Mouse (Mus musculus) spleen, adult 12 weeks (tissue): ENCODE data around the gene Rgp1.
"Not testable (repeated sequence)": the region's sequence is repeated elsewhere in the genome, so short reads cannot be mapped to it uniquely, and the experiment has no call there.

ENCODE experiments used
- DNase-seq: peaks from one replicate; pipeline ENCODE4 v3.0.0; 2022; ENCODE audit warnings: low spot score

Rgp1 gene

DNA sequence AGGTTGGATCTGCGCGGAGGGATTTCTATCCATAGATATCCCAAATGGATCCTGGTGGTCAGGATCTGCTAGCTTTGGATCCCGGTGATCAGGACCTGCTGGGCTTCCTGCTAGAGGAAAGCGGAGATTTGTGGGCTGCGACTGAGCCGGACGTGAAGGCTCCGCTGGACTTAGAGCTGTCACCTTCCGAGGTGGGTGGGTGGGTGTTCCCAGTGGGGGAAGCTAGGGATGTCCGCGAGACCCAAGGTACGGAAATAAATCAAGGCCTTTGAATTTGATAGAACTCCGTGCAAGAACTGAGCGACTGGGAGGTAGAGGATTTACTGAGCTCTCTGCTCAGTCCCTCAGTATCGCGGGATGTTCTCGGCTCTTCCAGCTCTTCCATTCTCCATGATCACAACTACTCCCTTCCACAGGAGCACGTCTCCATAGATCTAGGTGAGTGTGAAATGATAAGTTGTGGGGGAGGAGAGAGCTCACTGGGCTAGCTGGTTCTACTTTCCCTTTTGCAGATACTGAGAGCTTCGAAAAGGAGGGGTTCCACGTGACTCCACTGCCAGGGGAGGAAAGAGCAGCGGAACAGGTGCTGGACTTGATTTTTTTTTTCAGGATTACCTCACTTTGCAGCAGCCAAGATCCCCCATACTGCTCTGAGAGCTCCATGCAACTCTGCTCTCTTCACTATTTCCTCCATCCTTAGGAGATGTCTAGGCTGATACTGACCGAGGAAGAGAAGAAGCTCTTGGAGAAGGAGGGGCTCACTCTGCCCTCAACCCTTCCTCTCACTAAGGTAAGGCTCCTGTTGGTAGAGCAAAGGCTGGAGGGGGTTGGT, 15.5 kb upstream of the Rgp1 start:
- DNase-seq, result no peak

GRCm38 (mm10) chr4:43563601-43563875, 15.0 kb upstream of the Rgp1 start:
- DNase-seq, result no peak

GRCm38 (mm10) chr4:43564231-43564630, 14.3 kb upstream of the Rgp1 start:
- DNase-seq, result no peak

GRCm38 (mm10) chr4:43567140-43567539, 11.4 kb upstream of the Rgp1 start:
- DNase-seq, result no peak

DNA sequence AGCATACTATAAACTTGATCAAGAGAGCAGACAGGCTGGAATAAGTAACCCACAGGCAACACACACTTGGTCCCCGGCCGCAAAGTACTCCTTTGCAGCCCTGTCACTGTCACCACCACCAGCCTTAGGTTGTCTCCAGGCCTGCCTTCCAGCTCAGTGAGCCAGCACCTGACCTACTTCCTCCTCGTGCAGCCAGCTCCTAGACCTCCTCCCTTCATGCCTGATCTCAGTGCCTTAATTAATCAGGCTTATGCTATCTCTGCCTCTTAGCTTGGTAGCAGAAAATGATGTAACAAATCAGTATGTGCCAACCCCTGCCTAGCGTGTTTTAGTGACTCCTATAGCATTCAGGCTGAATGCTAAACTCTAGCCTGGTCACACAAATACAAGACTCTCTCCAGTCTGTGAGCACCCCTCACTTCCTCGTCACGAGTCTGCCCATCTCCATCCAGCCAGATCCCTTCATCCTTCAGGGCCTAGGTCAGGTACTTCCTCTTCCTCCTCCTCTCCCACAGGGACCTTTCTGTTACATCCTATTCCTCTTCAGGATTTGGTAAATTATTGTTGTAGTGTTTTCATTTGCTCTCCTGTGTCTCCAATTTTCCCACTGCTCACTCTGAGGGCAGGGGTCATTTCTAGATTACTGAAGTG, 7.0 kb upstream of the Rgp1 start:
- no peak for DNase-seq

GRCm38 (mm10) chr4:43573561-43573960, 5.0 kb upstream of the Rgp1 start:
- DNase-seq, result no peak

- DNase-seq, result no peak
Observed at GRCm38 (mm10) chr4:43575356-43575755, 3.2 kb upstream of the Rgp1 start.

- DNase-seq, result no peak
Observed at GRCm38 (mm10) chr4:43577237-43577881, 1.2 kb upstream of the Rgp1 start.

DNA sequence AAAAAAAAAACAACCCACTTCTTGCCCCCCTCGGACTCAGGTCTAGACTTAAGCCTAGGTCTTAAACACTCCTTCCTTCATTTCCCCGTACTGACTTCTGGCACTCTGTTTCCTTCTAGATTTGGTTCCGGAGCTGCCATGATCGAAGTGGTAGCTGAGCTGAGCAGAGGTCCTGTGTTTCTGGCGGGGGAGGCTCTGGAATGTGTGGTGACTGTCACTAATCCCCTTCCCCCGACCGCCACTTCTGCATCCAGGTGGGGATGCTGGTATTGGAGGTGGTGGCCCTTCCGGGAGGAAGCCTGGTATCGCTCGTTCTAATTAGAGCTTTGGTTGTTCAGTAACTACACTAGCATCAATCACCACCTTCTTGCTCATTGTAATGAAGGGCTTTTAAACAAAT, 741 bp downstream of the Rgp1 start:
- no peak for DNase-seq

GRCm38 (mm10) chr4:43579731-43580130, 1.2 kb downstream of the Rgp1 start:
- no peak for DNase-seq

DNA sequence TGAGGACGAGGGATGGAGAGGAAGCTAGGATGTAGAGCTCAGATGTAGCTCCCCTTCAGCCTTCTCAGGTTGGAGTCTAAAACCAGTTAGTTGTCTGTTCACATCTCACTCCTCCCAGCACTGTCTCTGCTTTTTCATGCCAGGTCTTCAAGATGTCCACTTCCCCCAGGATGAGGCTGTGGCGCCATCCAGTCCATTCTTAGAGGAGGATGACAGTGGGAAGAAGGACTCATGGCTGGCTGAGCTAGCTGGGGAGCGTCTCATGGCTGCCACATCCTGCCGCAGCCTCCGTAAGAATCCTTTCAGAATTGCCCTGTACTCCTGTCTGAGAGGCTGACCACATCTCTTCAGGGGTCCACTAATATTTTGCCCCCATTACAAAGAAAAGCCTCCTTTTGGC, 2.2 kb downstream of the Rgp1 start:
- no peak for DNase-seq

- no peak for DNase-seq
Observed at GRCm38 (mm10) chr4:43581381-43581780, 2.9 kb downstream of the Rgp1 start.

GRCm38 (mm10) chr4:43582241-43582640, 3.7 kb downstream of the Rgp1 start:
- DNase-seq, result no peak

DNA sequence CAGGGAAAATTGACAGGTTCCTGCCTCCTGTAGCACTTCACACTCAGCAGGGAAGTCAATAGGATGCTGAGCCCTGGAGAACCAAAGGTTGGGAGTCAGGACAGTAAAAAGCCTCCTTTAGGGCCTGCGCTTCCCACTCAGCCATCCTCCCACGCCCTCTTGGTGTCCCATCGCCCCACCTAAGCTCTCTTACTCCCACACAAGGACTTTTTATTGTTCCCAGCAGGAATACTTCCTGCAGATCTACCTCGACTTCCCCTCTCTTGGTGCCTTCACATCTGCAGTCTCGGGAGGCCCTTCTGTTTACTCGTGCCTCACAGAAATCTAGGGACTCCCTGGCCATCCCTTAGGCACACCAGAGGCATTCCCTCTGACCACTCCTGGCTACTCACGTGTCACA, 4.9 kb downstream of the Rgp1 start:
- DNase-seq, result no peak

DNA sequence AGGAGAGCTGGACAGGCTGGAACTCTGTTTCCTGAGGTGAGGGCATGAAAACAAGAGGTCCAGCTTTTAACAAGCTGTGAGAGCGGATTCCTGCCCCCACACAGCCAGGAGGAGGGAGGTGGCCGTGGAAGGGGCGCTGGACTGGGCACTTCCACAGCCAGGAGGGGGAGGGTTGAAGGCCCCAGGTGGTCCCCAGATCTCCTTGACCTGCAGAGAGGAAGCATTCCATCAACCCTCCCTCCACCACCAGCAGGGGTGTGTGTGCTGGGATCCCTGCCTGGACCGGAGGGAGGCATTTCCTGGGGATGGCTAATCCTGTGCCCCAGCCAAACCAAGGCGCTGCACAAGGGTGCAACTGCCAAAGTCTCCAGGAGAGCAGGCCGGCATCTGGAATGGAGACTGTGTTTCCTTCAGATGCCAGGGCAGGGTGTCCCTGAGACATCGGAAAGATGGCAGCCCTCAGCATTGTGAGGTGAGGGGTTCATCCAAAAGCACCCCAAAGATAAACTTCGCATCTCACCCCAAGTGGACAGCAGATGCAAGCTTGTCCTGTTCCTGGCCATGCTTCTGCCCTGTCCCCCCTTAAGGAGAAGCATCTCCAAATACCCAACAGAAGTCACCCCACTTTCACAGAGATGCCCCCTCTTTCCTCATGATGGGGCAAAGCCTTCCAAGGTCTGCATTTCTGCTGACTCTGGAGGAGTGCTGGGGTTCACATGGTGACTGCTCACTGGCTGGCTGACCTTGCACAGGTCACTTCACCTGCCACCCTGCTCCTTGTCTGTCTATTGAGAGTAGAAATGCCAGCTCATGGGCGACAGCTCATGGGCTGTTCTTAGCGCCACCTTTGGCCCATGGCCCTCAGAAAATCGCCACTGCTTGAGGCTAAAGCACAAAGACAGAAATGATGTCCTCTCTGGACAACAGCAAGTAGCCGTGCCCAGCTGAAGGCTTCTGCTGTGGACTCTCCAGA, 6.2 kb downstream of the Rgp1 start, which contains the start of gene Msmp:
Gene Msmp, minus strand, starts transcription at position 51 of the 973 bp plus-strand sequence.
- no peak for DNase-seq

DNA sequence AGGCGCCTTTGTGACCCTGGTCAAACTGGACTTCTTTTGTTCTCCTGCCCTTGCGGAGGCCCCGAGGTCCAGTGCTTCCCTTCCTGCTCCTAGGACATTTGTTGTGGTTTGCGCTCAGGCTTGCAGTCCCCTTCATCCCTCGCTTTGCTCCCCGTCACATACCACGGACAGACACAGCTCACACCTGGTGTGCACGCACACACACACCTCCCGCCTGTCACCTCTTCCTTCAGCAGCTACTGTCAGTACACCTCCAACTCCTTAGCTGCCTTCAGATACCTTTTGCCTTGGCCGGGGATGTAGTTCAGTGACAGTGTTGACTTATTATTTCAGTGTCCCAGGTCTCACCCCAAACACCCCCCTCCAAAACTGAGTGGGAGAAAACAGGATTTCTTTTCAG, 7.2 kb downstream of the Rgp1 start:
- no peak for DNase-seq

DNA sequence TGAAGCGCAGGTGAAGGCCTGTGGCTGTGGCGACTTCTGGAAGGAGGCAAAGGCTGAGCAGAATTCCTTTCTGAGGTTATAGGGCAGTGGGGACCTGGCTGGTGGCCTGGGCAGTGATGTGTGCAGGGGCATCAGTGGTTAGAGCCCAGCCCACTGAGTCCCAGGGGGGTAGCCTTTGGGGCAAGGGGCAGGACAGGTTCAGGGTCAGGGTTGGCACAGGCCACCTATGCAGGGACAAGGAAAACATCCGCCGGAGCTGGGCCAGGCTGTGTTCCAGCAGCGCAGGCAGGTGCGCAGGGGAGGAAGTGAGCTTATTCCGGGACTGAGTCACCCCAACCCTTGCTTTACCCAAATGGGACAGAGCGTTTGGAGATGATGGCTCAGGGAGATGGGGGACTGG, 7.9 kb downstream of the Rgp1 start:
- DNase-seq, result no peak

DNA sequence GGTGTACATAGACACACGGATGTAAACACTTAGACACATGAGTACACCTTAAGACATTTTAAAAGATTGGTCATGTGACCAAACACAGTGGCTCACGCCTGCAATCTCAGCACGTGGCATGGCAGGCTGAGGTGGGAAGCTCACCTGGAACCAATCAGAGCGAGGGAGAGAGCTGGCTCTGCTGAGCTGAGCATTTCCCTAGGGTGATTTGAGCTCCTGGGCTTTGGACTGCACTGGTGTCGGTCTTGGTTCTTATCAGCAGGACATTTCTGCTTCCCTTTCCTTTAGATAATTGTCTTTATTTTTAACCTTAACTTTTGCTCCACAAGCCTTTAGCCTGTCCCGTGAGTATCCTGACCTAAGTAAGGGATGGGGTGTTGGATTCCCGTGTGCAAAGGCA, 9.2 kb downstream of the Rgp1 start:
- DNase-seq, result no peak

- DNase-seq, result no peak
Observed at GRCm38 (mm10) chr4:43591543-43591942, 13.0 kb downstream of the Rgp1 start.

DNA sequence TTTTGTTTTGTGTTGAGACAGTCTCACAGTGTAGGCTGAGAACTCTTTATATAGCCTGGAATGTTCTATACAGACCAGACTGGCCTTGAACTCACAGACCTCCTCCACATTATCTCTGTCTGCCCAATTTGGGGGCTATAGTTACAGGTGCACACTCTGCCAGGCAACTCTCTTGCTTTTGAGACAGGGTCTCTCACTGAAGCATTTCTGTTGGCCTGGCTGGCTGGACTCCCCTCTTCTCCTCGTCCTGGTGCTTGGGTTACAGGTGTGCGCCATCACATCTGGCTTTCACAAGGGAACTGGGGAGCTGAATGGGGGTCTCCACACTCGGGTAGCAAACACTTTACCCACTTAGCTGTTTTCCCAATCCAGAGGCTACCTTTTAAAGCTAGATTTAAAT, 13.4 kb downstream of the Rgp1 start:
- no peak for DNase-seq

DNA sequence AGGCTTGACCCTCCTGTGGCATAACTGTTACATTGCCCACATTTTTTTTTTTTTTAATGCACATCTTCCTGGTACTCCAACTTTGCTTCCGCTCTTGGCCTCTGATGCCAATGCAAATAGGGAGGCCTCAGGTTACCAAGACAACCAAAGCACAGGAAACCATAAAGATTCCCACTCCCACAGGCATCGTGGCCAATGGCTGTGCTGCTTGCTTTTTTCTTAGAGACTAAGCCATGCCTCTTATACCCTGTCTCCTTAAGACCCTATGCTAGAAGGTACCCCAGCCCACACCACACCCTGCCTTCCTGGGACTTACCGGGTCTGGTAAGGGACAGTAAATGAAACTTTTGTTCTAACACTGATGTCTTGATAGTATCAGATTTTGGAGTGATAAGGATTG, 14.9 kb downstream of the Rgp1 start:
- no peak for DNase-seq

DNA sequence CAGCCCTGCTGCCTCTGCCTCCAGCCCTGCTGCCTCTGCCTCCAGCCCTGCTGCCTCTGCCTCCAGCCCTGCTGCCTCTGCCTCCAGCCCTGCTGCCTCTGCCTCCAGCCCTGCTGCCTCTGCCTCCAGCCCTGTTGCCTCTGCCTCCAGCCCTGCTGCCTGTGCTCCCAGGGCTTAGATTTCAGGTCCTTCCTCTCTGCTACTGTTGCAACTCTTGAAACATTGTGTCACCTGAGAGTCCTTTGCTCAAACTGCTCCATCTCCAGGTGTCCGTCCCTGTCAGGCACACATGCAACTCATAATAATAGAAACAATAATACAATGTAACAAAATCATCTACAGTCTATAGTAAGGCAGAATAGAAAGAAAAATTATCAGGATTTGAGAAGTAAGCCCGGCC, 18.1 kb downstream of the Rgp1 start:
- DNase-seq, result not testable (repeated sequence)
